Comparison of ENCODE assay signal across 18 mouse cellular contexts in genomic region chr2:167877254-167877870, GRCm38 (mm10). TPM values are rescaled to one million over a fixed set of nuclear protein-coding genes. Genes with fewer than 3 reads are reported as not detected.
DNase-seq lines count a peak whose midpoint lies in the region; ATAC-seq and TF ChIP-seq lines count a peak whose summit lies in the region.
"Had no signal": no experiment of that assay in that cellular context is flagged by ENCODE, and none has a peak within 500 bp of the region (broad histone marks: within the 10 kb centered on the region; RNA-seq: fewer than 3 reads in every experiment).

No protein-coding gene starts in this region.

- no peaks in the 10 kb centered on the region for H3K79me2 ChIP-seq in myocyte (ENCODE audit: control insufficient read depth, insufficient read depth)

- 0 out of 2 replicates have a peak, but pooled peaks cover 2% of the 10 kb centered on the region for H3K9me3 ChIP-seq in hindbrain, embryonic 10.5 days
- H3K9me3 ChIP-seq in hindbrain, embryonic 13.5 days: no peaks in the 10 kb centered on the region
- 0 out of 2 replicates have a peak, but pooled peaks cover under 1% of the 10 kb centered on the region for H3K9me3 ChIP-seq in lung, embryonic 16.5 days (ENCODE audit: control insufficient read depth, low read length)
- H3K9me3 ChIP-seq in forebrain, embryonic 14.5 days (replicated peaks; ENCODE audit: control insufficient read depth, low read length): no peaks in the 10 kb centered on the region
- H3K9me3 ChIP-seq: heart, embryonic 15.5 days; liver, embryonic 13.5 days; stomach, embryonic 15.5 days had no signal

- H3K4me2 ChIP-seq in hindbrain, embryonic 13.5 days: no peak overlapping the region
- 0 out of 2 replicates have a peak overlapping the region, but pooled peaks have one; percentile 43 for H3K4me2 ChIP-seq in lung, embryonic 16.5 days (ENCODE audit: low read depth, low read length)
- H3K4me2 ChIP-seq in myocyte (ENCODE audit: low read depth): peak overlapping the region; percentile 48
- H3K4me2 ChIP-seq in forebrain, embryonic 14.5 days (ENCODE audit: low read length): no peak overlapping the region
- H3K4me2 ChIP-seq: heart, embryonic 15.5 days; liver, embryonic 13.5 days; stomach, embryonic 15.5 days had no signal

- H3K27me3 ChIP-seq in hindbrain, embryonic 10.5 days (ENCODE audit: insufficient read depth, poor library complexity, severe bottlenecking): no peaks in the 10 kb centered on the region
- no peaks in the 10 kb centered on the region for H3K27me3 ChIP-seq in hindbrain, embryonic 13.5 days
- H3K27me3 ChIP-seq in lung, embryonic 16.5 days (ENCODE audit: control insufficient read depth, insufficient read depth, low read depth, low read length): no peaks in the 10 kb centered on the region
- H3K27me3 ChIP-seq in myocyte (ENCODE audit: control insufficient read depth, insufficient read depth, insufficient read length): no peaks in the 10 kb centered on the region
- H3K27me3 ChIP-seq in forebrain, embryonic 14.5 days (replicated peaks; ENCODE audit: control insufficient read depth, insufficient read depth, low read length): no peaks in the 10 kb centered on the region
- H3K27me3 ChIP-seq: heart, embryonic 15.5 days; stomach, embryonic 15.5 days had no signal

- 0 out of 2 replicates have a peak overlapping the region, but pooled peaks have one; percentile 16 for H3K27ac ChIP-seq in hindbrain, embryonic 10.5 days
- H3K27ac ChIP-seq in hindbrain, embryonic 13.5 days: no peak overlapping the region
- peak overlapping the region; percentile 93 for H3K27ac ChIP-seq in lung, embryonic 16.5 days (ENCODE audit: low read length)
- no peak overlapping the region for H3K27ac ChIP-seq in forebrain, embryonic 14.5 days (ENCODE audit: low read depth, low read length)
- H3K27ac ChIP-seq: heart, embryonic 15.5 days; liver, embryonic 13.5 days; stomach, embryonic 15.5 days had no signal

- no peak overlapping the region for H3K4me3 ChIP-seq in hindbrain, embryonic 10.5 days
- no peak overlapping the region for H3K4me3 ChIP-seq in hindbrain, embryonic 13.5 days
- no peak overlapping the region for H3K4me3 ChIP-seq in lung, embryonic 16.5 days (ENCODE audit: low read length)
- no peak overlapping the region for H3K4me3 ChIP-seq in lung, adult 2 months (replicated peaks; ENCODE audit: extremely low read depth, low read depth, low read length)
- H3K4me3 ChIP-seq in myocyte: no peak overlapping the region
- no peak overlapping the region for H3K4me3 ChIP-seq in forebrain, embryonic 14.5 days (ENCODE audit: low read depth, low read length)
- H3K4me3 ChIP-seq: erythroblast, embryonic 14.5 days; heart, embryonic 15.5 days; liver, embryonic 13.5 days; stomach, embryonic 15.5 days had no signal

- no peak overlapping the region for H3ac ChIP-seq in myocyte (ENCODE audit: control insufficient read depth, insufficient read length)

- WGBS in hindbrain, embryonic 10.5 days: 55% methylated on average over 11 of the region's 11 CpGs
- WGBS in hindbrain, embryonic 13.5 days: 53% methylated on average over 10 of the region's 11 CpGs
- 41% methylated on average over 10 of the region's 11 CpGs for WGBS in lung, embryonic 16.5 days
- WGBS in lung, adult 2 months: 41% methylated on average over 11 of the region's 11 CpGs
- WGBS in forebrain, embryonic 14.5 days: 57% methylated on average over 10 of the region's 11 CpGs

- TF ChIP-seq CTCF in lung, adult 2 months (IDR thresholded peaks at IDR 0.05; ENCODE audit: insufficient read depth, low read length): no peak

- TF ChIP-seq POLR2A in lung, adult 2 months (IDR thresholded peaks at IDR 0.05; ENCODE audit: borderline replicate concordance, extremely low read depth, low read depth, low read length): no peak
- TF ChIP-seq POLR2A in myocyte (IDR thresholded peaks at IDR 0.05; ENCODE audit: insufficient read length, low read depth): no peak

- no peak for DNase-seq in hindbrain, embryonic 10.5 days (ENCODE audit: low spot score)
- DNase-seq in lung, adult 2 months: no peak
- peak; percentile 57 for DNase-seq in Muller cell, postnatal 12 days (ENCODE audit: inconsistent ontology term)
- DNase-seq in forebrain, embryonic 14.5 days (ENCODE audit: low spot score): no peak
- no peak for DNase-seq in T-cell, adult 2 months (ENCODE audit: low spot score)
- DNase-seq: cerebellum, postnatal 25 days; forebrain, postnatal 0 days; heart, adult 11 months; kidney, adult 8-10 months; layer of hippocampus, postnatal 36 days; liver, embryonic 13.5 days; right cerebral cortex, postnatal 14 days had no signal

- H3K36me3 ChIP-seq in hindbrain, embryonic 10.5 days: no peaks in the 10 kb centered on the region
- H3K36me3 ChIP-seq in hindbrain, embryonic 13.5 days: no peaks in the 10 kb centered on the region
- H3K36me3 ChIP-seq in lung, embryonic 16.5 days (ENCODE audit: control insufficient read depth, insufficient read depth, low read length): no peaks in the 10 kb centered on the region
- no peaks in the 10 kb centered on the region for H3K36me3 ChIP-seq in myocyte (ENCODE audit: control insufficient read depth, insufficient read depth)
- H3K36me3 ChIP-seq in forebrain, embryonic 14.5 days (ENCODE audit: control insufficient read depth, insufficient read depth, low read length): no peaks in the 10 kb centered on the region
- H3K36me3 ChIP-seq: heart, embryonic 15.5 days; liver, embryonic 13.5 days; stomach, embryonic 15.5 days had no signal

- no peak for ATAC-seq in hindbrain, embryonic 13.5 days (ENCODE audit: low FRiP score)
- peak; percentile 68 for ATAC-seq in lung, embryonic 16.5 days (ENCODE audit: low read depth)
- no peak for ATAC-seq in forebrain, embryonic 14.5 days
- ATAC-seq: forebrain, postnatal 0 days had no signal

- no peak overlapping the region for H3K9ac ChIP-seq in hindbrain, embryonic 13.5 days
- no peak overlapping the region for H3K9ac ChIP-seq in lung, embryonic 16.5 days (ENCODE audit: low read length)
- no peak overlapping the region for H3K9ac ChIP-seq in forebrain, embryonic 14.5 days (ENCODE audit: low read length)
- H3K9ac ChIP-seq: forebrain, postnatal 0 days; heart, embryonic 15.5 days; liver, embryonic 13.5 days; stomach, embryonic 15.5 days had no signal

- H3K4me1 ChIP-seq in hindbrain, embryonic 10.5 days (replicated peaks): peaks cover 19% of the 10 kb centered on the region
- 0 out of 2 replicates have a peak, but pooled peaks cover 3% of the 10 kb centered on the region for H3K4me1 ChIP-seq in hindbrain, embryonic 13.5 days (replicated peaks)
- H3K4me1 ChIP-seq in lung, embryonic 16.5 days (replicated peaks; ENCODE audit: control insufficient read depth, insufficient read depth, low read length): peaks cover 8% of the 10 kb centered on the region; the same call in 1 of the 2 replicates
- no peaks in the 10 kb centered on the region; the same call in 1 of the 2 replicates for H3K4me1 ChIP-seq in lung, adult 2 months (ENCODE audit: control insufficient read depth, insufficient read depth, low read length)
- H3K4me1 ChIP-seq in forebrain, embryonic 14.5 days (ENCODE audit: control insufficient read depth, insufficient read depth, low read length): no peaks in the 10 kb centered on the region
- H3K4me1 ChIP-seq: stomach, embryonic 15.5 days had no signal

TF ChIP-seq in myocyte, 11 proteins besides CTCF, POLR2A, EP300 and RAD21:
- no peak for TF ChIP-seq TCF12 (IDR thresholded peaks at IDR 0.05; ENCODE audit: insufficient read depth, poor library complexity, severe bottlenecking)
- TF ChIP-seq USF1 (IDR thresholded peaks at IDR 0.05; ENCODE audit: low read depth): no peak
- TF ChIP-seq POLR2AphosphoS2 (IDR thresholded peaks at IDR 0.05; ENCODE audit: insufficient read length, low read depth): no peak
- no peak for TF ChIP-seq MYOG (IDR thresholded peaks at IDR 0.05; ENCODE audit: control insufficient read depth in 1 of 3, insufficient read depth in 1 of 3, insufficient read length in 2 of 3, low read depth in 2 of 3)
- no peak for TF ChIP-seq MYOD1 (IDR thresholded peaks at IDR 0.05; ENCODE audit: control insufficient read depth in 1 of 3, insufficient read length in 2 of 3, low read depth in 2 of 3)
- no peak for TF ChIP-seq E2F4 (IDR thresholded peaks at IDR 0.05; ENCODE audit: insufficient read depth)
- no peak for TF ChIP-seq REST (IDR thresholded peaks at IDR 0.05; ENCODE audit: insufficient read depth, insufficient read length)
- TF ChIP-seq CEBPB (IDR thresholded peaks at IDR 0.05; ENCODE audit: insufficient read depth, poor library complexity, severe bottlenecking): no peak
- TF ChIP-seq MAX (IDR thresholded peaks at IDR 0.05; ENCODE audit: low read depth): no peak
- TF ChIP-seq SRF (IDR thresholded peaks at IDR 0.05; ENCODE audit: control insufficient read depth, insufficient read length, low read depth): no peak

RNA-seq across cellular contexts. Expression of gene Ptpn1, which starts 54.5 kb away (rescaled TPM):
- 75.9 and 86.1 TPM in 2 replicates for polyA plus RNA-seq in hindbrain, embryonic 10.5 days (2016; fragmentation: Nextera tagmentation; extraction: Ambion mirVana)
- polyA plus RNA-seq in hindbrain, embryonic 13.5 days (2015; fragmentation: Nextera tagmentation; extraction: Ambion mirVana): 96.3 and 98.0 TPM in 2 replicates
- 56.3 and 73.3 TPM in 2 replicates for polyA plus RNA-seq in lung, embryonic 16.5 days (2015; fragmentation: Nextera tagmentation; extraction: Ambion mirVana)
- 65.9 and 69.9 TPM in 2 replicates for polyA plus RNA-seq in lung, adult 2 months (2012; rRNA removed)
- polyA plus RNA-seq in myocyte (2012; fragmentation: generic; extraction: Trizol): 45.0 TPM
- polyA plus RNA-seq in forebrain, embryonic 14.5 days (2014; fragmentation: Nextera tagmentation; extraction: Ambion mirVana): 65.1 and 79.2 TPM in 2 replicates

Comparison
In these comparisons a context has a peak if more than half of its experiments do, and no peak if none do; other contexts are left out.
1. H3K27ac ChIP-seq: peak in hindbrain, embryonic 10.5 days (single experiment) and lung, embryonic 16.5 days (single experiment); none in hindbrain, embryonic 13.5 days (single experiment) and forebrain, embryonic 14.5 days (single experiment).
2. H3K4me2 ChIP-seq: peak in lung, embryonic 16.5 days (single experiment) and myocyte (single experiment); none in hindbrain, embryonic 13.5 days (single experiment) and forebrain, embryonic 14.5 days (single experiment).